Mouse (Mus musculus) limb, embryonic 12.5 days (tissue): ENCODE results near the gene Cyp26c1. TPM values are rescaled to one million over a fixed set of nuclear protein-coding genes. Genes with fewer than 3 reads are reported as not detected.

Source experiments
- ATAC-seq: fragments of 200-750 bp; cut with Nextera tagmentation; 2 replicates; pipeline ENCODE4 v1.8.0; 2017; ENCODE audit warnings: low read depth, moderate TSS enrichment; ENCODE audit not compliant: insufficient number of reproducible peaks, insufficient read depth, low FRiP score, low TSS enrichment
- H3K27ac ChIP-seq: fragments of 300-500 bp; sonication (generic); 2 replicates; pipeline ENCODE4 v1.5.1; 2016; ENCODE audit warnings: mild to moderate bottlenecking, moderate library complexity
- H3K27me3 ChIP-seq: fragments of 300-500 bp; sonication (generic); 2 replicates; pipeline ENCODE4 v1.6.1; 2016; ENCODE audit warnings: mild to moderate bottlenecking, moderate library complexity
- H3K36me3 ChIP-seq: fragments of 300-500 bp; sonication (generic); 2 replicates; pipeline ENCODE4 v1.6.1; 2016; ENCODE audit warnings: mild to moderate bottlenecking, moderate library complexity
- H3K4me1 ChIP-seq: fragments of 300-500 bp; sonication (generic); replicated peaks from 2 replicates; pipeline ENCODE4 v1.6.1; 2016
- H3K4me2 ChIP-seq: fragments of 300-500 bp; sonication (generic); 2 replicates; pipeline ENCODE4 v1.6.1; 2016; ENCODE audit warnings: mild to moderate bottlenecking, moderate library complexity
- H3K4me3 ChIP-seq: fragments of 300-500 bp; sonication (generic); replicated peaks from 2 replicates; pipeline ENCODE4 v1.5.1; 2016; ENCODE audit warnings: mild to moderate bottlenecking
- H3K9ac ChIP-seq: fragments of 300-500 bp; sonication (generic); replicated peaks from 2 replicates; pipeline ENCODE4 v1.6.1; 2016; ENCODE audit warnings: mild to moderate bottlenecking, moderate library complexity
- H3K9me3 ChIP-seq: fragments of 300-500 bp; sonication (generic); 2 replicates; pipeline ENCODE4 v1.6.1; 2016; ENCODE audit warnings: mild to moderate bottlenecking, moderate library complexity
- WGBS: fragments of 180-500 bp; shearing (Covaris S2); methylation state at CpG from one replicate; pipeline ENCODE4 v1.1.7; 2016; 5-methylcytosine and 5-hydroxymethylcytosine counted together
- polyA plus RNA-seq: library from polyadenylated mRNA; unstranded; fragments of >200 nt; fragmentation: Nextera tagmentation; extraction: Ambion mirVana; gene quantifications from 2 replicates; pipeline ENCODE4 v1.2.1, GENCODE M21; 2016

The Cyp26c1 gene
- polyA plus RNA-seq, 1 experiment from 2014 or later: 0.19 TPM

- Histone ChIP-seq H3K4me3 (no peak overlapping the region), H3K9ac (no peak overlapping the region), H3K9me3 (no peaks in the 10 kb centered on the region), H3K4me1 (peaks cover 38% of the 10 kb centered on the region), H3K27ac (no peak overlapping the region), H3K36me3 (no peaks in the 10 kb centered on the region), H3K4me2 (no peak overlapping the region), H3K27me3 (peaks cover 89% of the 10 kb centered on the region)
- no peak for ATAC-seq
- WGBS: 11% methylated on average over 9 of the region's 9 CpGs
Measured at GRCm38 (mm10) chr19:37699711-37700110, 14.3 kb downstream of the Cyp26c1 start.

- H3K9ac ChIP-seq: no peak overlapping the region
- peaks cover 15% of the 10 kb centered on the region for H3K4me1 ChIP-seq
- WGBS: 62% methylated on average over 21 of the region's 21 CpGs
- H3K9me3 ChIP-seq: no peaks in the 10 kb centered on the region
- no peak overlapping the region for H3K27ac ChIP-seq
- ATAC-seq: no peak
- no peak overlapping the region for H3K4me3 ChIP-seq
- no peak overlapping the region for H3K4me2 ChIP-seq
- peaks cover 60% of the 10 kb centered on the region for H3K27me3 ChIP-seq
- H3K36me3 ChIP-seq: no peaks in the 10 kb centered on the region
Measured at GRCm38 (mm10) chr19:37702377-37703076, 17.1 kb downstream of the Cyp26c1 start.

GRCm38 (mm10) chr19:37703902-37704509 is 18.6 kb downstream of the Cyp26c1 start:
- no peak overlapping the region for H3K4me3 ChIP-seq
- H3K4me2 ChIP-seq: no peak overlapping the region
- peaks cover under 1% of the 10 kb centered on the region for H3K4me1 ChIP-seq
- H3K27ac ChIP-seq: no peak overlapping the region
- no peak overlapping the region for H3K9ac ChIP-seq
- ATAC-seq: no peak; the same call in 1 of the 2 replicates
- H3K9me3 ChIP-seq: no peaks in the 10 kb centered on the region
- 13% methylated on average over 3 of the region's 3 CpGs for whole genome bisulfite sequencing
- no peaks in the 10 kb centered on the region for H3K36me3 ChIP-seq
- H3K27me3 ChIP-seq: peaks cover 46% of the 10 kb centered on the region

- no peak overlapping the region for H3K4me3 ChIP-seq
- 89% methylated on average over 5 of the region's 5 CpGs for WGBS
- H3K27me3 ChIP-seq: peaks cover 28% of the 10 kb centered on the region
- no peak overlapping the region for H3K4me2 ChIP-seq
- H3K4me1 ChIP-seq: no peaks in the 10 kb centered on the region
- H3K9me3 ChIP-seq: no peaks in the 10 kb centered on the region
- H3K9ac ChIP-seq: no peak overlapping the region
- ATAC-seq: no peak
- H3K36me3 ChIP-seq: no peaks in the 10 kb centered on the region
- H3K27ac ChIP-seq: no peak overlapping the region
Measured at GRCm38 (mm10) chr19:37705722-37706121, 20.3 kb downstream of the Cyp26c1 start.

- ATAC-seq: no peak
- Histone ChIP-seq H3K9ac (no peak overlapping the region), H3K27ac (no peak overlapping the region), H3K4me2 (no peak overlapping the region), H3K9me3 (no peaks in the 10 kb centered on the region), H3K4me3 (no peak overlapping the region), H3K4me1 (no peaks in the 10 kb centered on the region), H3K36me3 (no peaks in the 10 kb centered on the region), H3K27me3 (no peaks in the 10 kb centered on the region)
- 67% methylated on average over 10 of the region's 10 CpGs for WGBS
Measured at GRCm38 (mm10) chr19:37714681-37715080, 29.3 kb downstream of the Cyp26c1 start.

GRCm38 (mm10) chr19:37715980-37716379 is 30.6 kb downstream of the Cyp26c1 start:
- H3K4me1 ChIP-seq: no peaks in the 10 kb centered on the region
- no peaks in the 10 kb centered on the region for H3K27me3 ChIP-seq
- H3K9me3 ChIP-seq: no peaks in the 10 kb centered on the region
- no peaks in the 10 kb centered on the region for H3K36me3 ChIP-seq
- H3K9ac ChIP-seq: no peak overlapping the region
- no peak for ATAC-seq
- H3K27ac ChIP-seq: no peak overlapping the region
- H3K4me2 ChIP-seq: no peak overlapping the region
- H3K4me3 ChIP-seq: no peak overlapping the region
- 82% methylated on average over 1 of the region's 1 CpGs for WGBS

- H3K27ac ChIP-seq: no peak overlapping the region
- no peak overlapping the region for H3K4me3 ChIP-seq
- no peak for ATAC-seq
- H3K36me3 ChIP-seq: no peaks in the 10 kb centered on the region
- H3K27me3 ChIP-seq: no peaks in the 10 kb centered on the region
- no peak overlapping the region for H3K9ac ChIP-seq
- no peak overlapping the region for H3K4me2 ChIP-seq
- no peaks in the 10 kb centered on the region for H3K4me1 ChIP-seq
- H3K9me3 ChIP-seq: no peaks in the 10 kb centered on the region
- WGBS: 81% methylated on average over 12 of the region's 12 CpGs
Measured at GRCm38 (mm10) chr19:37716524-37717175, 31.3 kb downstream of the Cyp26c1 start.

GRCm38 (mm10) chr19:37719166-37719565 is 33.8 kb downstream of the Cyp26c1 start:
- 20% methylated on average over 1 of the region's 1 CpGs for WGBS
- Histone ChIP-seq H3K4me3 (no peak overlapping the region), H3K36me3 (no peaks in the 10 kb centered on the region), H3K4me1 (no peaks in the 10 kb centered on the region), H3K9ac (no peak overlapping the region), H3K9me3 (no peaks in the 10 kb centered on the region), H3K27me3 (no peaks in the 10 kb centered on the region), H3K4me2 (no peak overlapping the region), H3K27ac (no peak overlapping the region)
- no peak for ATAC-seq

- no peak overlapping the region for H3K9ac ChIP-seq
- 0 out of 2 replicates have a peak, but pooled peaks cover 4% of the 10 kb centered on the region for H3K27me3 ChIP-seq
- no peaks in the 10 kb centered on the region for H3K4me1 ChIP-seq
- no peak overlapping the region for H3K4me2 ChIP-seq
- no peak overlapping the region for H3K27ac ChIP-seq
- WGBS: 94% methylated on average over 5 of the region's 5 CpGs
- no peaks in the 10 kb centered on the region for H3K9me3 ChIP-seq
- no peaks in the 10 kb centered on the region for H3K36me3 ChIP-seq
- no peak for ATAC-seq
- H3K4me3 ChIP-seq: no peak overlapping the region
Measured at GRCm38 (mm10) chr19:37724591-37724990, 39.2 kb downstream of the Cyp26c1 start.

- Histone ChIP-seq H3K9me3 (no peaks in the 10 kb centered on the region), H3K27me3 (0 out of 2 replicates have a peak, but pooled peaks cover 4% of the 10 kb centered on the region), H3K4me3 (no peak overlapping the region), H3K4me2 (no peak overlapping the region), H3K36me3 (no peaks in the 10 kb centered on the region), H3K4me1 (no peaks in the 10 kb centered on the region), H3K9ac (no peak overlapping the region), H3K27ac (no peak overlapping the region)
- 90% methylated on average over 7 of the region's 7 CpGs for WGBS
- no peak for ATAC-seq
Measured at GRCm38 (mm10) chr19:37726585-37726984, 41.2 kb downstream of the Cyp26c1 start.

GRCm38 (mm10) chr19:37727366-37727765 is 42.0 kb downstream of the Cyp26c1 start:
- Histone ChIP-seq H3K4me2 (no peak overlapping the region), H3K27ac (no peak overlapping the region), H3K9ac (no peak overlapping the region), H3K9me3 (no peaks in the 10 kb centered on the region), H3K27me3 (0 out of 2 replicates have a peak, but pooled peaks cover 4% of the 10 kb centered on the region), H3K4me3 (no peak overlapping the region), H3K36me3 (no peaks in the 10 kb centered on the region), H3K4me1 (no peaks in the 10 kb centered on the region)
- WGBS: 88% methylated on average over 2 of the region's 2 CpGs
- ATAC-seq: no peak
